Mouse (Mus musculus): ENCODE data around the gene Slc12a8. TPM values are rescaled to one million over a fixed set of nuclear protein-coding genes. Genes with fewer than 3 reads are reported as not detected.
A peak's percentile ranks its signal among the peaks of the same experiment; 100 is the strongest.

Slc12a8 gene
- polyA plus RNA-seq, 1 experiment, result 1.2 TPM

- H3K4me3 ChIP-seq (ENCODE audit: insufficient read depth, low read length), result peak overlapping the region; percentile 36; the same call in 1 of the 2 replicates
- H3K27ac ChIP-seq (ENCODE audit: insufficient read depth, low read length), result peak overlapping the region; percentile 64
- TF ChIP-seq CTCF (IDR thresholded peaks at IDR 0.05; ENCODE audit: extremely low read depth, insufficient read depth, low read length), result no peak
- H3K4me1 ChIP-seq (ENCODE audit: control insufficient read depth, insufficient read depth, low read length), result no peaks in the 10 kb centered on the region
Observed at GRCm38 (mm10) chr16:33683206-33684161, 166.4 kb downstream of the Slc12a8 start.

GRCm38 (mm10) chr16:33684162-33684702 is 167.1 kb downstream of the Slc12a8 start, which contains the start of gene Heg1:
TSS of gene Heg1 (plus strand) at chr16:33684370.
- TF ChIP-seq CTCF (IDR thresholded peaks at IDR 0.05; ENCODE audit: extremely low read depth, insufficient read depth, low read length), result no peak
- peak; percentile 41; the same call in 1 of the 2 replicates for TF ChIP-seq POLR2A (IDR thresholded peaks at IDR 0.05; ENCODE audit: extremely low read depth, insufficient read depth, low read length)
- Histone ChIP-seq H3K4me1 (ENCODE audit: control insufficient read depth, insufficient read depth, low read length) (no peaks in the 10 kb centered on the region), H3K27ac (ENCODE audit: insufficient read depth, low read length) (peak within 1 kb of the TSS; percentile 89), H3K4me3 (ENCODE audit: insufficient read depth, low read length) (peak within 1 kb of the TSS; percentile 36)

- H3K27ac ChIP-seq (ENCODE audit: insufficient read depth, low read length), result peak overlapping the region; percentile 89
- no peak for TF ChIP-seq POLR2A (IDR thresholded peaks at IDR 0.05; ENCODE audit: extremely low read depth, insufficient read depth, low read length)
- H3K4me3 ChIP-seq (ENCODE audit: insufficient read depth, low read length), result peak overlapping the region; percentile 36
- no peaks in the 10 kb centered on the region for H3K4me1 ChIP-seq (ENCODE audit: control insufficient read depth, insufficient read depth, low read length)
Observed at GRCm38 (mm10) chr16:33684703-33685701, 167.9 kb downstream of the Slc12a8 start.

- H3K27ac ChIP-seq (ENCODE audit: insufficient read depth, low read length), result no peak overlapping the region
- H3K4me3 ChIP-seq (ENCODE audit: insufficient read depth, low read length), result no peak overlapping the region
- no peaks in the 10 kb centered on the region; the same call in 1 of the 2 replicates for H3K4me1 ChIP-seq (ENCODE audit: control insufficient read depth, insufficient read depth, low read length)
- no peak for TF ChIP-seq CTCF (IDR thresholded peaks at IDR 0.05; ENCODE audit: extremely low read depth, insufficient read depth, low read length)
- TF ChIP-seq POLR2A (IDR thresholded peaks at IDR 0.05; ENCODE audit: extremely low read depth, insufficient read depth, low read length), result no peak
Observed at GRCm38 (mm10) chr16:33686056-33686455, 168.9 kb downstream of the Slc12a8 start.

GRCm38 (mm10) chr16:33687724-33688123 is 170.6 kb downstream of the Slc12a8 start:
- H3K27ac ChIP-seq (ENCODE audit: insufficient read depth, low read length), result no peak overlapping the region
- H3K4me1 ChIP-seq (ENCODE audit: control insufficient read depth, insufficient read depth, low read length), result no peaks in the 10 kb centered on the region; the same call in 1 of the 2 replicates
- TF ChIP-seq POLR2A (IDR thresholded peaks at IDR 0.05; ENCODE audit: extremely low read depth, insufficient read depth, low read length) (no peak), CTCF (IDR thresholded peaks at IDR 0.05; ENCODE audit: extremely low read depth, insufficient read depth, low read length) (no peak)
- no peak overlapping the region for H3K4me3 ChIP-seq (ENCODE audit: insufficient read depth, low read length)

GRCm38 (mm10) chr16:33690975-33691747 is 174.0 kb downstream of the Slc12a8 start:
- no peak for TF ChIP-seq CTCF (IDR thresholded peaks at IDR 0.05; ENCODE audit: extremely low read depth, insufficient read depth, low read length)
- no peak for TF ChIP-seq POLR2A (IDR thresholded peaks at IDR 0.05; ENCODE audit: extremely low read depth, insufficient read depth, low read length)
- Histone ChIP-seq H3K4me1 (ENCODE audit: control insufficient read depth, insufficient read depth, low read length) (no peaks in the 10 kb centered on the region; the same call in 1 of the 2 replicates), H3K4me3 (ENCODE audit: insufficient read depth, low read length) (no peak overlapping the region), H3K27ac (ENCODE audit: insufficient read depth, low read length) (no peak overlapping the region)

- no peak for TF ChIP-seq POLR2A (IDR thresholded peaks at IDR 0.05; ENCODE audit: extremely low read depth, insufficient read depth, low read length)
- no peak for TF ChIP-seq CTCF (IDR thresholded peaks at IDR 0.05; ENCODE audit: extremely low read depth, insufficient read depth, low read length)
- Histone ChIP-seq H3K4me1 (ENCODE audit: control insufficient read depth, insufficient read depth, low read length) (peaks cover 3% of the 10 kb centered on the region; the same call in 1 of the 2 replicates), H3K4me3 (ENCODE audit: insufficient read depth, low read length) (no peak overlapping the region), H3K27ac (ENCODE audit: insufficient read depth, low read length) (no peak overlapping the region)
Observed at GRCm38 (mm10) chr16:33693553-33693952, 176.4 kb downstream of the Slc12a8 start.

GRCm38 (mm10) chr16:33696811-33697575 is 179.9 kb downstream of the Slc12a8 start:
- TF ChIP-seq CTCF (IDR thresholded peaks at IDR 0.05; ENCODE audit: extremely low read depth, insufficient read depth, low read length) (no peak), POLR2A (IDR thresholded peaks at IDR 0.05; ENCODE audit: extremely low read depth, insufficient read depth, low read length) (no peak)
- Histone ChIP-seq H3K4me3 (ENCODE audit: insufficient read depth, low read length) (no peak overlapping the region), H3K4me1 (ENCODE audit: control insufficient read depth, insufficient read depth, low read length) (peaks cover 12% of the 10 kb centered on the region), H3K27ac (ENCODE audit: insufficient read depth, low read length) (peak overlapping the region; percentile 82)

All from cortical plate, adult 2 months (tissue).